Mouse (Mus musculus): ENCODE results near the gene Cd47.

The Cd47 gene

DNA sequence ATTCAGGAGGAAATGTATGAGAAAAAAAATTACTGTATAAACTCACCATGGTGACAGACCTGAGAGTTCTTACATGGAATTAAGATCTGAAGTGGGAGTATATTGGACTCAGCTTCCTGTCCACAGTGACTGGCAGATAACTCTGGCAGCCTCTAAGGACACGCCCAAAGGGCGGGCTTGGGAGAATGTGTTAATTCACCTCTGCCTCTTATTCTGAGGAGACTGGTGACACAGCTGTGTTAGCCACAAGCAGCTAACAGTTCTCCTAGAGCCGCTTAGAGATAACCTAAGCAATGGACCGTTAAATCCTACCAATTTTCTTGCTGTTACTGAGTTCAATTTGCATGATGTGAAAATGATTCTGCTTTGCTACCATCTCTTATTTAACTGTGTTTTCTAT, 107.0 kb downstream of the Cd47 start:
- DNase-seq (ENCODE audit: low spot score) = no peak

DNA sequence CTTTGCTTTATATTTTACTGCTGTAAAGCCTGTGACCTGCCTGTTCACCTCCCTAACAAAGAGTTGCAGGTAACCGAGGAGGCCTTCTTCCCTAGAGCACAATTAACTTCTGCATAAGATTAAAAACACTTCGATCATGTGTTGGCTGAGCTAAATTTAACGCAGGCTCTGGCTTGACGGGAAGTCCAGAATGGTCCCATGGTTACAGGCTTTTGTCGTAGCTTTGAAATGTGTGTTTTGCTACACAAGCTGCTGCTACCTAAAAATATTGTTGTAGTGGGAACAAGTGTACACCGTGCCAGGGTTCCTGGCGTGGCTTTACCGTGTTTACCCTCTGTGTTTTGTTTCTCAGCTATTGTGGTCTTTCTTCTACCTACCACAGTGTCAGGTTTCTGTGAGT, 109.2 kb downstream of the Cd47 start:
- no peak for DNase-seq (ENCODE audit: low spot score)

DNA sequence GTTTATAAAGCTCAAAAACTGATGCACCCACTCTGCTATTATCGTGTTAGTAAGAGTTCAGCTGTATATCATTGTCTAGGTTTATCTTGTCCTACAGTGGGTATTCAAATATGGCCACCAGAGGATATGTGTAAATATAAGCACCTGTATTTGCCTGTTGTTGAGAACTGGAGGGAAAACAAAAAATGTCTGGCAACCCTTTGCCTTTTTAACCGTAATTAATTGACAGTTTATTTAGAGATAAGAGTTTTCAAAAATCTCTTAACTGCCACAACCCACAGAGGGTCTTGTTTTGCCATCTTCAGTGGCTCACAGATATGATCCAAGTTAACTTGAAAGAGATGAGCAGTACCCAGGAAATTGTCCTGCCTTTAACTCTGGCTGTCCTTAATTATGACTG, 113.8 kb downstream of the Cd47 start:
- DNase-seq (ENCODE audit: low spot score) = no peak

DNA sequence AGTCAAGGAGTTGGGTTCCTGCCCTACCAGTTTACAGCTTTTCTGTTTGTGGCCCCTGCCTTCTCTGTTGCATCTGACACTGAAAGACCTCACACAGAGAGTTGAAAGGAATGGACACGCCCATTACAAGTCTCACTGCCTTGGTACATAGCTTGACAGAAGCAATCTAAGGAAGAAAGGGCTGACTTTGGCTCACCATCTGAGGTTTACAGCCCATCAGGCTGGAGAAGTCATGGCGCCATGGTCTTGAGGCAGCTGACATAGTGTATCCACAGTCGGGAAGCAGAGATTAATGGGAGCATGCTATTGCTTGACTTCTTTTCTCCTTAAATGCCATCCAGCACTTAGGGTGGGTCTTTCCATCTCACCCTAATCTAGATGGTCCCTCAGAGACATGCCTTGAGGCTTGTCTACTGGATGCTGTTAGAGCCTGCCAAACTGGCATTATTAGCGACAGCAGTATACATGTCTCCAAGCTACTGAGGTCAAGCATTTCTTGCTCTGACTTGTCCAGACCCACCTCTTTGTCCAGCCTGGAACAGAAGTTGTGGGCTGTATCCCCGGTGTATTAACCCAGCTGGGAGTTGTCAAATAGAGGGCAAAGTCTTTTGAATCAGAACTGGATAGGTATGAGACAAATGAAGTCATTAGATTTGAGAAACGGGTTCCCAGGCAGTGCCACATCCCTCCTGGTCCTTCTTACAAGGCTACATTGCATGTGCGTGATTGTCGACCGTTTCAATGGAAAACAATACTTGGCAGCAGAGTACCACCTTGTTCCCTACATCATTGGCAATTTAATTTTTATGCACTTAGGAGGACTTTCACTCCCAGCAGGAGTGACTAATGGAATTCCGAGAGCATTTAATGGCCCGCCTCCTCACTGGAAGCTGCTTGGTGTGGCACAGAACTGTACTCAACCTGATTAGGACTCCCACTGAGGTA, 115.5 kb downstream of the Cd47 start:
- DNase-seq (ENCODE audit: low spot score) = no peak

DNA sequence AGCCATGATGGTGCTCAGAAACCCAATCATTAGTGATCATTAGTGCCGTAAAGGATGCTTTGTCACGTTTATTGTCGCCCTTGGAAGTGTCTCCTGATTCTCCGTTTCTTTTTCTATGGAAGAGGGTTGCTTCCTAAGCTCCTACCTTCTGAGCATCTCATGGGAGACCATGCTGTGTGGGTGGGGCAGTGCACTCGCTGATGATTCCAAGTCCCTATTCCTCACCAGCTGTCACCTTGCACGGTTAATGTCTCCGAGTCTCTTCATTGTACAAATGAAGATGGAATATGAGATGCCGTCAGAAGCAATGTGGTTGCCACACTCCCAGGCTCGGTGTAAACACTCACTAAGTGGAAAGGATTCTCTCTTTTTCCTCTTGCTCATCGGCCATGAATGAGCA, 119.9 kb downstream of the Cd47 start:
- DNase-seq (ENCODE audit: low spot score) = no peak

DNA sequence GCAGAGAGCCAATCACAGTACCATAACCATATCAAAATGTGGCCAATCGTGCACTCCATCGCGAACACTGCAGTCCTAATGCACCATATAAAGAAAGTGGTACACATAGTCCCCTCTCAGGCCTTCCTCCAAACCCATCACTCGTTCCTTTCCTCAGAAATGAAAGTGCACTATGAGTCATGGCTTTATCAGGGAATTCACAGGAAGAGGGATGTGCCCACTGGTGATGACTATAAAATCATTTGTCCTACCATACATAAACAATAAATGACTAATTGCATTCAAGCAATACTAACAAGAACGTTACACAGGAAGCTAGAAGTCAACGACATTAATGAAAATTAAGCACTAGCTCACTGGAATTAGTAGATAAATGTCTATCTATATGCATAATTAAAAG, 121.3 kb downstream of the Cd47 start:
- DNase-seq (ENCODE audit: low spot score) = no peak

DNA sequence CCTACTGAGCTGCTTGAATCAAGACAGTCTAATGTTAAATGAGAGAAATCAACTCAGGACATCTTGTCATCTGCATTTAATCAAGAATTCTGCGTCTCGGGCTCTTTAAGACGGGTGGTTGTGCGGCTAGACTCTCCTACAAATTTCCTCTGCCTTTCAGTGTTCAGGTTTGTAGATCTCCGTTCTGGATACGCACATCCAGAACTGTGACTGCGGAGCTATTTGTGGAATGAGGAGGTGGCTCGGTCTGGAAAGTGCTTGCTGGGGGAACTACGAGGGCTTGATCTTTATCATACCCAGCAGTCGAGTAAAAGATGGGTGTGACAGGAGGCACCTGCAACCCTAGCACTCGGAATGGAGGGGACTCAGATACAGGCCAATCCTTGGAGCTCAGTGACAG, 121.8 kb downstream of the Cd47 start:
- no peak for DNase-seq (ENCODE audit: low spot score)

DNA sequence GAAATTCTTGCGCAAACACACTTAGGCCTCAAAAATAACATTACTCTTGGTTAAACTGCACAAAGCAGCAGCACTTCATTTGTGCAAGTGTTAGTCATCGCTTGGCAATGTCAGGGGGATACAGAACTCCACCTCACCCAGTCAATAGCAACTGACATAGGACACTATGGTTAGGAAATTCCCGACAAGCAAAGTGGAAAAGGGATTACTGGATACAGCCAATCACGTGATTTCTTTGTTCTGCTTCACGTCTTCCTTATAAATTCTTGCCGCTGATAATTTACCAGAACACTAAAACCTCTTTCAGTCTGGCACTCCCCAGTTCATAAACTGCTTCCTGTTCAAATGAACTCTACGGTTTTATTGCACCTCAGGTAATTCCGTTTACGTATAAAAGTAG, 123.4 kb downstream of the Cd47 start:
- no peak for DNase-seq (ENCODE audit: low spot score)

DNA sequence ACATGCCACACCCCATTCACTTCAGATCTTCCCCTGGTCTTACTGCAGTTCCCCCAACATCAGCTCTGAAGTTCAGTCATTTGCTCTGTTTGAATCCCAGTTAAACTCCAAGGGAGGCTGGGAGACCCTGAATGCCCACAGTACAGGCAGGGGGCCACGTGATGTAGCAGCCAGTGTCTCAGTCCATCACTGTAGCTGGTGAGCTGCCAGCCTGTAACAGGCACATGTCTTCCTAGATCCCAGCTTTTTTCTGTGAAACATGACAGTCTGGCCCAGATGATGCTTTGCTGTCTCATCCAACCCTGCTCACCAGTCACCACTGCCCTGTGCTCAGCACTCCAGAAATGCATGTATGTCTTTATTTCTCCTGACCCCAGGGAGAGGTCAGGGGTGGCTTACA, 124.6 kb downstream of the Cd47 start:
- DNase-seq (ENCODE audit: low spot score) = no peak

DNA sequence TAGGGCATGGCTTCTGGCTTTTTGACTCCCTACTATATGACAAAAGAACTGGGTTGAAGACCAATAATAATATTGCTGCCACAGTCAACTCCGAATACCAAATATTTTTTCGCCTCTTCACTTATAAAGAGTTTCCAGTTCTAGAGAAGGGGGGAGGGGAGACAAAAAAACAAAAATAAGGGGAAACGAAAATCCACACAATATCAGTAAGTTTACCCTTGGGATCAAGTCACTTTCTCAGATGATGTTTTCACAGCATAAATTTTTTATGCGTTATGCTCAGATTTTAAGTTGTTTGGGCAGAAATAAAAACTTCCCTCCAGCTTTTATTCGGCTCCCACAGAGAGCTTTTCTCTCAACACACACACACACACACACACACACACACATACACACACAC, 132.9 kb downstream of the Cd47 start:
- no peak for DNase-seq (ENCODE audit: low spot score)

DNA sequence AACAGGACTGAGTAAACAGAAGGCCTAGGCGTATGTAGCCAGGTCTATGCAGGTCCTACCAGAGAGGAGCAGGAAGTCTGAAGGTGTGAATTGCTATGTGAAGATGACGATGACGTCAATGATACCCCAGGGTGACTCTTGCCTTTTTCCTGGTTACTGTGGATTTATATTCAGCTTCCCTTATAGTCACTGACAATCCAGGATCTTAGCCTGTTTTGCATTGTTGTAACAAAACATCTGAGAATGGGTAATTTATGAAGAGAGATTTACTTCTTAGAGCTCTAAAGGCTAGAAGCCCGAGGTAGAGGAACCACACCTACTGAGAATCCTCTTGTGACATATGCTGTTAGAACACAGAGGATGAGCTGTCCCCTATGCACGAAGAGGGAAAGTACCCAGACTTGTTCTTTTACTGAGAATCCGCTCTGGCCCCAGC, 135.7 kb downstream of the Cd47 start:
- DNase-seq (ENCODE audit: low spot score) = no peak

DNA sequence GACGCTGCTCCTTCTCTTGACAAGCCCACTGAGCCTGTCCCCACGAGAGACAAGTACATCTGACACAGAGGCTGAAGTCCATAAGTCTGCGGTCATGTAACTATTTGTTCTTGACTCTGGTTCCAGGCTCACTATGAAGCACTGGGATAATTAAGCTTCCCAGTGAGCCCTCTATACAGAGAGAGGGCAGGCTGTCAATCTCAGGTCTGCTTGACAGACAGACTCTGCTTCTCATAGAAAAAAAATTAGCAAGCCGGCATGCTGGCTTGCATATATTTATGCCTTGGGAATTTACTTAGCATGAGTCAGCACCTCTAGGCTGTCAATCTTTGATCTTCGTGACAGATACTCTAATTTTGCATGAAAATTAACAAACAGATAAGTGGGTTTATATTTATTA, 136.5 kb downstream of the Cd47 start:
- DNase-seq (ENCODE audit: low spot score) = no peak

DNA sequence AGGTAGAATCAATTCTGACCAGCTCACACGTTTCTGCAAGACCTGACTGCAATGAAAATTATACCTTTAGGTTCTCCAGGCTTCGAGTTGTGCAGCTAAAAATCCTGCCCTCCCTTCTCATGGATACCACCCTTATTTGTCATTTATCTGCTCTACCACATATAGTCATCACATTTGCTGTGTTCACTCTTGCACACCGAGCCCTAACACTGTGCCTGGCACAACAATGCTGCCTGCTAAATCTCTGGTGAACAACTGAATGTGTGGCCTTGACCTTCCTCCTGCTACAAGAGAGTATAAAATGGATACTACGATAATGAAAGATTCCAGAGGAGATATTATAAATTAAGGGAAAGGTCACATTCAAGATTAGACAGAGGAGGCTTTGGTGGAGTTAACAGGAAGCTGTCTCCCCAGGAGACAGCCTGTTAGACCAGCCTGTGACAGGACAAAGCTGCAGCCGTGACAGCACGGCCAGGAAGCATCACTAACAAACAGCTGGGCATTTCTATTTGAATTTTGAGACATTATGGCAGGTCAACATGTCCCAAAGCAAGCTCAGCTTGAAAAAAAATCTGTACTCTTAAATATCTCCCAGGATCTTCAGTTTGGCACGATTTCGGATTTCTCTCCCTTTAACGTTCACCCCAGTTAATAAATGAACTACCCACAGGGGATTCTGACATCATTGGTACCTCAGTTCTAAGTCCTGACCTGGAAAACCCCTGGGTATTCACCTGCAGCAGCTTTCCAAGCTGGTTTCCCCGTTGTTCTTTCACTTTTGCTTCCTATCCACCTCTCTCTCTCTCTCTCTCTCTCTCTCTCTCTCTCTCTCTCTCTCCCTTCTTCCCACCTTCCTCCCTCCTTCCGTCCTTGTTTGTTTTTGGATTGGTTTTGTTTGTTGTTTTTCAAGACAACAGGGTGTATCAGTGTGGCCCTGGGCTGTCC, 137.2 kb downstream of the Cd47 start:
- no peak for DNase-seq (ENCODE audit: low spot score)

DNA sequence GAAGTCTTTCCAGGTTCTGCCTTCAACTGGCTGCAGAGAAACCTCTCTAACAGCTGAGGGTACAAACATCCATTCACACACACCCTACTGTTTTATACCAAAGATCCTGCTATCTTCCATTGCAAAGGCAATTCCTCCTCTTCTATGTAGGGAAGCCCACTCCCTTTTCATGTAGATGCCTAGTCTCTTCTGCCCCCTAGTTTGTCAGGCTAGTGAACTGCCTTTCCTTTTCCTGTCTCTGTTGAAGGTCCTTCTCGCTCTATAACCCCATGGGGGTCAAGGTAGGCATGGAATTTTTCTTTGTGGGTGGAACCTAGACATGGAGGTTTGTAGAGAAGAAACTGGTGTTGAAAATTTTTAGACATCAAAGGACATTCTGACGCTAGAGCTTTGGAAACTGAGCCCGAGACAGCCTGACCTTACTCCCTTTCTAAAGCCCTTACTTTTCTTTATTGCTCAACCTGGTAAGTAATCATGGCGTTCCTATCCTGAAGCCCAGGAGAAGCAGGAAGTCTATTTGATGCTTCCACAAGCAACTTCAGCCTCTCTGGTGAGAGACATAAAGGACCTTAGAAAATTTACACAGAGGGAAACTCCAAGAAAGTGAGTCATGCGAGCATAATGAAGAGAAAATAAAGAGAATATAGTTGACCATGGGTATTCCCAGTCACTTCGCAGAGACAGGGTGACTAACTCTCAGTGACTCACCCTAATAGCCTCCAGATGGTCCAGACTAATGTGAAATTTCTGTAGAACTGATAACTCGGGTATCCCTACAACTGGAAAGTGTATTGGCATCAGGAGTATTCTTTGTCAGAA, 138.4 kb downstream of the Cd47 start:
- no peak for DNase-seq (ENCODE audit: low spot score)

DNA sequence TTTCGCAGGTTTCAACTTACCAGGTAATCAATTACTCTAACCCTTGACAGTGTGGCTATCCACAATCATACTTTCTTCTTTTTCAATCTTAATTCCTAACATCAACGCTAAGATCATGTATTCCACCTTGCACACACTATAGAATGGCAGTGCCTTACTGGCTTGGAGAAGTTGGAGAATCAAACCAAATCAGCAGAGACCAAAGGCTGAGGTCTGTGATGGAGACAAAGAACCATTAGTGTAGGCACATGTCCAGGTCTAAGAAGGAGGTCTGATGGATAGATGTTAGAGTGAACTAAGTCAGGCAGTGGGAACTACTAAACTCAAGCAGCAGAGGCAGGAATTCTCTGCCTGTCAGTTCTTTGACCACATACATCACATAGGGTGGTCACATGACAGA, 139.0 kb downstream of the Cd47 start:
- DNase-seq (ENCODE audit: low spot score) = no peak

DNA sequence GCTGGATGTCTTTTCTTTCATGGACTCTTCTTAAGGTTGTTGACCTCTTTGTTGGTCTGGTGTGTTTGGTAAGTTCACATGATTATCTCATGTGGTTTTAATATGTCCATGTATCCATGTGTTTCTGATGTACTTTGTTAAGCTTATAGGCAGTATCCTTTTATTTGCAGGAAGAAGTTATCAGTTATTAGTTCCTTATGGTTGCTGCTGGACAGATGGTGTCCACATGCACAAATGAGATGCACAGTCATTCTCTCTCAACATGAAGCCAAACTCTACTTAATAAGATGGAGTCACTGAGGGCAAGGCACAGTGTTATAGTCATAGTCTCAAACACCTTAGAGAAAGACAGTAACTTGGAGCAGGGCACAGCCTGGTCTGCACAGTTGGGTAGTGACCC, 140.1 kb downstream of the Cd47 start:
- no peak for DNase-seq (ENCODE audit: low spot score)

DNA sequence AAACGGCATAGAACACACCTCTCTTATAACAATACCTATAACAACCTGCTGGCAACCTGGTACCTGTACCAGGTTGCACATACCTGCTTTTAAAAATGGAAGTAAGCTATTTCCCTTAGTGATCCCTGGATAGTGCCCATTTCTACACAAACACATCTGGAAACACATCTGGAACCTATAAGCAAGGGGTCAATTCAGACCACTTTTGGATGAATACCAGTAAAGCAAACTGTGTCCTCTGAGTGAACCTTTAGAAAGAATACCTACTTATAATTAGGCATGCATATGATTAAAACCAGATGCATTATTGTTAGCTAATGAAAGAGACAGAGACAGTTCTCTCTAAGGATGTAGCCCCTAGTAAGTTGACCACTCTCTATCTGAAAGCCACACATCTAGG, 140.7 kb downstream of the Cd47 start:
- DNase-seq (ENCODE audit: low spot score) = no peak

DNA sequence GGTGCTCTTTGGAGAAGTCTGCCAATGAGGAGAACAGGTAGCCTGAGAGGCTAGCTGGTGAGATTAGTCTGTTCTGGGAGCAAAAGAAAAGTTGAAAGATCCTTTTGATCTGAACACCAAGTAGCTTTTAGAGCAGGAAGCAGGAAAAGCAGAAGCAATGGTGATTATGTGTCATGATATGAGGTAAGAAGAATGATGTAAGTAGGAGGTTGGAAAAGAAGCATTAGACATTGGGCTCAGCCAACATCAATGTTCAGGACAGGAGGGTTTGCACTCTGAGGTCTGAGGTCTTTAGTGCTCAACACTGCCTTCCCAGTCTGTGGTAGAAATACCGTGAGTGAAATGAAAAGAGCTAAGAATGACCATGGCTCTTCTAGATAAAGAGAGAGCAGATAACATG, 143.4 kb downstream of the Cd47 start:
- no peak for DNase-seq (ENCODE audit: low spot score)

DNA sequence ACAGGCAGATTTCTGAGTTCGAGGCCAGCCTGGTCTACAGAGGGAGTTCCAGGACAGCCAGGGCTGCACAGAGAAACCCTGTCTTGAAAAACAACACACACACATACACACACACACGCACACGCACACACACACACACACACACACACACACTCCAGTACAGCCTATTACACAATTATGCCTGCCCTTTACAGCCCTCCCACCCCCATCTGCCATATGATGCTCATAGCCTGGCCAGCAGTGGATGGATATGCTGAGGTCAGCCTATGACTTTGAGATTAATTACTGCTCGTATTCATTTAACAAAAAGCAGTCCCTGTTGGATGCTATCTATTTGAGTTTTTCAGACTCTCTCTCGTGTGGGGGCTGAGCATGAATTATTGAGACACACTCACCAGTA, 144.8 kb downstream of the Cd47 start:
- DNase-seq (ENCODE audit: low spot score) = no peak

DNA sequence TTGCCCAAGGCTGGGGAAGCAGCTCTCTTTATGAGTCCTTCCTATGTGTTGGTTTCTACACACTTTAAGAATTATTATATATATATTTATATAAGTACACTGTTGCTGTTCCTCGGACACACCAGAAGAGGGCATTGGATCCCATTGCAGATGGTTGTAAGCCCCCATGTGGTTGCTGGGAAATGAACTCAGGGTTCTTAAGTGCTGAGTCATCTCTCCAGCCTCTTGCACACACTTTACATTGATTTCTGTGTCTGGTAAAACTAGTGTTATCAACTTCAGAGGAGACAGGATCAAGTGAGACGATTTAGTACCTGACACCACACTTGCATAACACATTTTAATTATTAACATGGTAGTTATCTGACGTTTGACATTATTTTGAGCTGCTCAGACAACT, 146.7 kb downstream of the Cd47 start:
- no peak for DNase-seq (ENCODE audit: low spot score)

DNA sequence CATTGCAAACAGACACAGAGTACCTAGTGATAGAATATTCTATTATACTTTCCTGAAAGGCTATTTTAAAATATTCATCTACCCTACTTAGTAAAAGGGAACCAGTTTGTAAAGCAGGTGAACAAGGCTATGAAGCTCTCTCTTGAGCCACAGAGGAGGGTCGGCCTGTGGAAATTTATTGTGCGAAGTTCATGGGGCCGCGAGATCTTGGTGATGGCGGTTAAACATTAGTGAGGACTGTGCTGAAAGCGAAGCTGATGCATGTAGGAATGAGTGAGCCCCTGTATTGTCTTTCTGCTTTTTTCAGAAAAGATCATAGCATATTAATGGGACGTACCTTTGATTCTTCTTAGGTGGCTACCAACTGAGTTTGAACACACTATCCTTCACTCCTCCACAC, 147.3 kb downstream of the Cd47 start:
- DNase-seq (ENCODE audit: low spot score) = no peak

DNA sequence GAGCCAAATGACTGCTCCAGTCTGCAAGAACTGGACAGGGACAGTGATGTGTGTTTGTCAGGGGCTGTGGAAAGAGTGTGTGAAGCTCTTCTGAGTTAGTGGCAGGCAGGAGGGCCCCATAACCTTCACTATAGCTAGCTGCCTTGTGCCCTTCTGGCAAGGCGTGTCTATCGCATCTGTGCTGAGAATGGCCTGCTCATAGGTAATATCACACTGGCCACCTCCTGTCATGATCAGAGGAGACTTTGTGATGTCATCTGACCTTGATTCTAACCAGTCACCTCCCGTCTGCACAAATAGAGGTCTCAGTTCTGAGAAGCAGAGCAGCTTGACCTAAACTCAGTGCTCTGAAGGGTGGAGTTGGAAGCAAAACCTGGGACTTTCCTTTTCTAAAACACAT, 148.0 kb downstream of the Cd47 start:
- DNase-seq (ENCODE audit: low spot score) = no peak
